Mouse (Mus musculus) limb, embryonic 15.5 days (tissue): Measurements from ENCODE around the gene Klf7. TPM values are rescaled to one million over a fixed set of nuclear protein-coding genes. Genes with fewer than 3 reads are reported as not detected.

Experiments
- ATAC-seq: fragments of 200-750 bp; cut with Nextera tagmentation; 2 replicates; pipeline ENCODE4 v1.8.0; 2017; ENCODE audit warnings: low read depth, moderate TSS enrichment; ENCODE audit not compliant: insufficient number of reproducible peaks, low FRiP score, low TSS enrichment
- H3K27ac ChIP-seq: fragments of 300-500 bp; sonication (generic); 2 replicates; pipeline ENCODE4 v1.5.1; 2015; ENCODE audit warnings: moderate library complexity, mild to moderate bottlenecking, inconsistent platforms
- H3K27me3 ChIP-seq: fragments of 300-500 bp; sonication (generic); 2 replicates; pipeline ENCODE4 v1.6.1; 2015; ENCODE audit warnings: inconsistent platforms
- H3K36me3 ChIP-seq: fragments of 300-500 bp; sonication (generic); 2 replicates; pipeline ENCODE4 v1.6.1; 2015; ENCODE audit warnings: inconsistent platforms
- H3K4me1 ChIP-seq: fragments of 300-500 bp; sonication (generic); 2 replicates; pipeline ENCODE4 v1.6.1; 2015; ENCODE audit warnings: inconsistent platforms
- H3K4me2 ChIP-seq: fragments of 300-500 bp; sonication (generic); 2 replicates; pipeline ENCODE4 v1.6.1; 2015; ENCODE audit warnings: mild to moderate bottlenecking, inconsistent platforms
- H3K4me3 ChIP-seq: fragments of 300-500 bp; sonication (generic); 2 replicates; pipeline ENCODE4 v1.5.1; 2015; ENCODE audit warnings: mild to moderate bottlenecking, inconsistent platforms
- H3K9ac ChIP-seq: fragments of 300-500 bp; sonication (generic); 2 replicates; pipeline ENCODE4 v1.6.1; 2015; ENCODE audit warnings: inconsistent platforms
- H3K9me3 ChIP-seq: fragments of 300-500 bp; sonication (generic); 2 replicates; pipeline ENCODE4 v1.6.1; 2016; ENCODE audit warnings: inconsistent platforms
- WGBS: fragments of 180-500 bp; shearing (Covaris S2); methylation state at CpG from one replicate; pipeline ENCODE4 v1.1.7; 2015; 5-methylcytosine and 5-hydroxymethylcytosine counted together
- polyA plus RNA-seq: library from polyadenylated mRNA; unstranded; fragments of >200 nt; fragmentation: Nextera tagmentation; extraction: Ambion mirVana; gene quantifications from 2 replicates; pipeline ENCODE4 v1.2.1, GENCODE M21; 2015

The Klf7 gene
- polyA plus RNA-seq, 1 experiment from 2014 or later: 22.5 TPM

DNA sequence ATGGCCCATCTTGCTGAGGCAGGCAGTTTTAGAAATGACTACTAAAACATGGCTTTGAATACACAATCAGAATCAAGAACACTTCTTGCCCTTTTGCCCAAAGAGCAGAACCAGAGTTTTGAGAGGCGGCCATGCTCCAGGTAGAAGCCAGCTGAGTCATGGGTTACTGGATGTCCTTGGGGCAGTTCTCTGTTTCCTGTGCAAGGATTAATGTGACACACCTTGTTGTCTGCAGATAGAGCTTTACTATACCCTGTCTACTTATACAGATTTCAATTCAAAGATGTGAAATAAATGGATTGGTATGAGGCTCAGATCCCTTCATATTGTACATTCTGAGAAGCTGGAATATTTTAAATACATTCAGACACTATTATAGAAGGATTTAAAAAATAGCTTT lies 40.3 kb downstream of the Klf7 start:
- Histone ChIP-seq H3K27me3 (no peaks in the 10 kb centered on the region), H3K4me1 (no peaks in the 10 kb centered on the region; the same call in 1 of the 2 replicates), H3K36me3 (peaks cover 18% of the 10 kb centered on the region), H3K9ac (no peak overlapping the region), H3K27ac (no peak overlapping the region), H3K4me3 (no peak overlapping the region), H3K9me3 (no peaks in the 10 kb centered on the region), H3K4me2 (no peak overlapping the region)
- WGBS: 93% methylated on average over 1 of the region's 1 CpGs
- no peak for ATAC-seq

DNA sequence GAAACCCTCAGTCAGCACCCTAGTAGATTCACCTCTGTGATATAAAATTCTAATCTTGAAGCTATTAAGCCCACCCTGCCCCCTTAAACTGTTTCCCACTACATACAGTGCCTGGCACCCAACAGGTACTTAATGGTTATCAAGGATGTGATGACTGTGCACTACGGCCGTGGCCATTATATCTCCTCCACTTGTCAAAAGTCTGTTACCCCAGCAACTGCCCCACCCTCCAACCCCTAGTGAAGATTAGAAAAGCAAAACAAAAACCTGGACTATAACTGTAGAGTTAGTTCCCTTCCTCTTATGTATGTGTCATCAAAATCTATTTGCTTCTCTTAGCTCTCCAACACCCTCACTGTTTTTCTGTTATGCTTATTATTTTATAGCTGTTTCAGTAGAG lies 40.9 kb downstream of the Klf7 start:
- no peak overlapping the region for H3K4me3 ChIP-seq
- WGBS: 68% methylated on average over 2 of the region's 2 CpGs
- H3K4me1 ChIP-seq: no peaks in the 10 kb centered on the region; the same call in 1 of the 2 replicates
- no peaks in the 10 kb centered on the region for H3K27me3 ChIP-seq
- no peaks in the 10 kb centered on the region for H3K9me3 ChIP-seq
- no peak overlapping the region for H3K9ac ChIP-seq
- H3K4me2 ChIP-seq: no peak overlapping the region
- no peak overlapping the region for H3K27ac ChIP-seq
- no peak for ATAC-seq
- peaks cover 23% of the 10 kb centered on the region for H3K36me3 ChIP-seq

DNA sequence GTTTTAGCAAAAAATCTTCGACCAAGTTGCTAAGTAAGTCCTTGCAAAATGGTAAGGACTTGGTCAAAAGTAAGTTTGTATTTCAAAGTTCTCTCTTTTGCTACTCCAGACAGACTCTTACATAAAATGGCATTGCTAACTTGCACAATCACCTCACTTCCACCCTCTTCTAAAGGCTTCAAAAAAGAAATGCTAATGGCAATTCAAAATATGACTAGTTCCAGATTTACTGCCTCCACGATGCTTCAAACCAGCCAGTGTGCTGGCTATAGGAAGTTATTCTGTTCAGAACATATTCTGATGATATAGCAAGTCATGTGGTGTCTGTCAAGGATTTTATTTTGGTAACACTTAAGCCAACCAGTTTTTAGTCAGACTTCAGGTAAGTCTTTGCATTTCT lies 41.8 kb downstream of the Klf7 start:
- 74% methylated on average over 2 of the region's 2 CpGs for WGBS
- H3K36me3 ChIP-seq: peaks cover 24% of the 10 kb centered on the region

GRCm38 (mm10) chr1:64078747-64079211 lies 43.3 kb downstream of the Klf7 start:
- no peak overlapping the region for H3K9ac ChIP-seq
- H3K27ac ChIP-seq: no peak overlapping the region
- no peak for ATAC-seq
- H3K4me1 ChIP-seq: no peaks in the 10 kb centered on the region; the same call in 1 of the 2 replicates
- no peak overlapping the region for H3K4me2 ChIP-seq
- no peaks in the 10 kb centered on the region for H3K9me3 ChIP-seq
- 84% methylated on average over 20 of the region's 20 CpGs for WGBS
- no peaks in the 10 kb centered on the region for H3K27me3 ChIP-seq
- peaks cover 29% of the 10 kb centered on the region for H3K36me3 ChIP-seq
- no peak overlapping the region for H3K4me3 ChIP-seq

More for the DNA sequence above, 41.8 kb downstream of the Klf7 start:
- Histone ChIP-seq H3K9me3 (no peaks in the 10 kb centered on the region), H3K27ac (no peak overlapping the region), H3K9ac (no peak overlapping the region), H3K4me3 (no peak overlapping the region), H3K4me2 (no peak overlapping the region), H3K4me1 (no peaks in the 10 kb centered on the region; the same call in 1 of the 2 replicates), H3K27me3 (no peaks in the 10 kb centered on the region)
- ATAC-seq: no peak

DNA sequence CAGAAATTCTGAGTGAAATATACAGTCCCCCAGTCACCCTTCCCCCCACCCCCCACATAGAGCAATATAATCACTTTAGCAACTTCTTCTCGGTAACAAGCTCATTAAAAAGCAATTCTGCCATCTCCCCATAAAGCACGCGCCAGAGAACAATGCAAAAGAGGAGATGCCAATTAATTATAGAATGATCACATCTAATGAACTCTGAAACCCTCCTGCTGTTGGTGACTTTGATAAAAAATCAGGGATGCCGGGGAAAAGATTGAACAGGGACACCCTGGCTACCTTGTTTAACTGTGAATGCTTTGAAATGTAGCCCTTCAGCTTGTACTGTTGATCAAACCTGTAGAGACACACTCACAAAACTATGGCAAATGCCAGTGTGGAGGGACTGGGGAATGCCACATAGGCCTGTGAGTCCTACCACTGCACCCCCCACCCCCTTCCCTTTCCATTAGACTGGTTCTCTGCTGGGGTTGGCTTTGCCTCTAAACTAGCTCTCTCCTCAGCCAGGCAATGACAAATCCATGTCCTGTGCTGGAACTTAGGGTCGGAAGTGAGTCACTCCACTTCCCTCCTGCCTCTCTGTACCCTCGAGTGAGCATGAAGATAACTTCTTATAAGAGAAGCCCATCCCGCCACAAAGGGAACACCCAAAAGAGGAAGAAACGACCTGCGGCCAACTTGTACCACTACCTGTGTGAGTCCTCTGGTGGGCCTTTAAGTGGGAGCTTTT lies 43.9 kb downstream of the Klf7 start:
- H3K27me3 ChIP-seq: no peaks in the 10 kb centered on the region
- 75% methylated on average over 9 of the region's 9 CpGs for WGBS

DNA sequence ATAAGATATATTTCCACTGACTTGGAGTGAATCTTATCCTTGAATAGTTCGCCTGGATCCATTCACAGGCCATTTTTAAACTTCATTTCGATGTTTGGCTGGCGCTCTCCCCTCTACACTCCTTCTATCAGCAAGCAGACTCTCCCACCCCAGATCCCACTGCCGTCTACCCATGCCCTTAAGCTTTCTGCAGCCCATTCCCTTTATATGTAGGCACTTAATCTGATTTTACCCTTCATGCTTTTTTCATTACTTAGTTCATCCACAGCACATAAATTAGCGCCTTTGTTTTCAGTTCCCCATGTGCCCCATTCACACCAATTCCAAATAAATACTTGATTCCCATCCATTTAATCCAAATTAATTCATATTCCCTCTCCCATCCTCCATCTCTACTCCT lies 48.0 kb downstream of the Klf7 start:
- Histone ChIP-seq H3K4me3 (no peak overlapping the region), H3K4me2 (no peak overlapping the region), H3K27me3 (no peaks in the 10 kb centered on the region), H3K27ac (no peak overlapping the region), H3K4me1 (no peaks in the 10 kb centered on the region), H3K9ac (no peak overlapping the region), H3K9me3 (no peaks in the 10 kb centered on the region), H3K36me3 (peaks cover 29% of the 10 kb centered on the region)
- ATAC-seq: no peak
- WGBS: 87% methylated on average over 5 of the region's 5 CpGs

More for the DNA sequence above, 43.9 kb downstream of the Klf7 start:
- Histone ChIP-seq H3K4me2 (no peak overlapping the region), H3K4me3 (no peak overlapping the region), H3K4me1 (no peaks in the 10 kb centered on the region), H3K9me3 (no peaks in the 10 kb centered on the region), H3K36me3 (peaks cover 29% of the 10 kb centered on the region), H3K9ac (no peak overlapping the region), H3K27ac (no peak overlapping the region)
- no peak for ATAC-seq

DNA sequence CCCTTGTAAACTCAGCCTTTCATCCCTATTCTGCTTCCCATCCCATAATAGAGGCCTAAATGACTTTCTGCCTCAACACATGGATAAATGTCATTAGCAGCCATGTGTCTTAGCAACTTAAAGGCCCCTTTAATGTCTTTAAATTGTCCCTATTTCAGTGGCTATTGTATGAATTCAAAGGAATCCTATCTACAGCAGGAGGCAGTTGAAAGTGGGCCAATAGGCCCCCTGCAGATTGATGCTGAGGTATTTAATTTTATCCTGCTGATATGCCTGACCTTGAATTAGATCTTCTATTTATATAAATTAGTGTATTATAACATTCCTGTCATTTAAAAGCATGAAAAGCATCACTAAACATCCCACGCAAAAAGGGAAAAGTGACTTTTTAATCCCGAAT lies 51.1 kb downstream of the Klf7 start:
- Histone ChIP-seq H3K9me3 (no peaks in the 10 kb centered on the region), H3K9ac (no peak overlapping the region), H3K4me1 (no peaks in the 10 kb centered on the region), H3K4me3 (no peak overlapping the region), H3K4me2 (no peak overlapping the region), H3K36me3 (peaks cover 5% of the 10 kb centered on the region; the same call in 1 of the 2 replicates), H3K27me3 (no peaks in the 10 kb centered on the region), H3K27ac (no peak overlapping the region)
- ATAC-seq: no peak
- 95% methylated on average over 2 of the region's 2 CpGs for WGBS

GRCm38 (mm10) chr1:64066320-64067254 lies 55.5 kb downstream of the Klf7 start:
- no peak overlapping the region for H3K4me3 ChIP-seq
- no peak overlapping the region for H3K27ac ChIP-seq
- no peak overlapping the region for H3K9ac ChIP-seq
- 43% methylated on average over 10 of the region's 10 CpGs for WGBS
- no peak for ATAC-seq
- H3K27me3 ChIP-seq: no peaks in the 10 kb centered on the region
- 0 out of 2 replicates have a peak, but pooled peaks cover under 1% of the 10 kb centered on the region for H3K4me1 ChIP-seq
- no peaks in the 10 kb centered on the region for H3K36me3 ChIP-seq
- H3K4me2 ChIP-seq: no peak overlapping the region
- H3K9me3 ChIP-seq: no peaks in the 10 kb centered on the region

GRCm38 (mm10) chr1:64061488-64061887 lies 60.6 kb downstream of the Klf7 start:
- H3K4me3 ChIP-seq: no peak overlapping the region
- no peak overlapping the region for H3K9ac ChIP-seq
- H3K27ac ChIP-seq: no peak overlapping the region
- peaks cover 16% of the 10 kb centered on the region for H3K4me1 ChIP-seq
- H3K9me3 ChIP-seq: no peaks in the 10 kb centered on the region
- H3K36me3 ChIP-seq: no peaks in the 10 kb centered on the region
- no peaks in the 10 kb centered on the region for H3K27me3 ChIP-seq
- no peak for ATAC-seq
- WGBS: 66% methylated on average over 10 of the region's 10 CpGs
- H3K4me2 ChIP-seq: no peak overlapping the region

DNA sequence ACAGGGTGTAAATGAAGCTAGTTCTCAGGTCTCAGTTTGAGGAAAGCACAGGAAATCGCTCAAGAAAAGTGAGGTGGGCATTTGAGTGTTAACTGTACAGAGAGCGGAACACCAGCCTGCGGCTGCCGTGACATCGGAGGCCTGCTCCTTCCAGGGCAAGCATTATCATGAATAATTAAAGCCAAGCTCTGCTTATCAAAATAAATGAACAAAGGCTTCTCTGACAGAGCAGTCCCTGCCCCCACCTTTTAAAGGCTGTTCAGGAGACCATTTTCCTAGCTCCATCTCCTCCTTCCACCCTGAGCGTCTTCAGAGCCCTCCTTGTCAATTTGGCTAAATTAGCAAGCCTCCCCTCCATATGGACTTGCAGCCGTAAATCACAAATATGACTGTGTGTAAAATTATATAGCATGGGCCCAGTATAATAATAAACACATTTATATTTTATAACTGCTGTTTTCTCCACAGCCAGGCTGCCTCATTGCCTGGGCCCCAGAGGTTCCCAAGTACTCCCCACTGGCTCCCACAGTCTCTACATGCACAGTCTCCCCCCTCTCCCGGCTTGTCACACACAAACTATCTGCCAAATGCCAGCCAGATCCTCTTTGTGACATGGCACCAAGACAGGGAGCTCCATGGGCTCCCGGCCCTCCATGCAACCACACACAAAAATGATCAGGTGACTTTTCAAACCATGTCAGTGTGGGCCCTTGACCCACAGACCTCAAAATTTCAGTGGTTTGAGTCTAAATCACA lies 61.2 kb downstream of the Klf7 start:
- no peaks in the 10 kb centered on the region for H3K36me3 ChIP-seq
- 41% methylated on average over 9 of the region's 9 CpGs for WGBS
- no peak overlapping the region for H3K9ac ChIP-seq
- H3K4me1 ChIP-seq: peaks cover 16% of the 10 kb centered on the region
- H3K27ac ChIP-seq: no peak overlapping the region
- no peaks in the 10 kb centered on the region for H3K9me3 ChIP-seq
- ATAC-seq: no peak
- H3K27me3 ChIP-seq: no peaks in the 10 kb centered on the region
- no peak overlapping the region for H3K4me3 ChIP-seq
- no peak overlapping the region for H3K4me2 ChIP-seq

DNA sequence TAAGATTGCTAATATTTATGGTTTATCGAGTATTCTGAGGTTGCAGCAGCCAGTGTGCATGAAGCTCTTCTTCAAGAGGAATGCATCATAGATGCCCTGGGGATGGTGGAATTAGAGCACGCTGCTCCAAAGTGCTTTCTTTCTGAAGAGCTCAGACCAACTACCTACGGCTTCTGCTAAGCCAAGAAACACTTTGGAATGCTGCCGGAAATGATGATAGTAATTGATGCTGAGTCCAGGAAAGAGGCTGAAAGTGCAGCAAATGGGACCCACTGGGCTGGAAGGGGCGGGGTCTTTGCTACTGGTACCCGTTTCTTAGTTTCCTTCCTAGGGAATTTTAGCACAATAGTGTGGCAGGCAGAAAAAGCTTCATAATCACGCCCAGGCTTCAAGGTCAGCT lies 62.0 kb downstream of the Klf7 start:
- no peak overlapping the region for H3K9ac ChIP-seq
- no peak overlapping the region for H3K4me2 ChIP-seq
- H3K36me3 ChIP-seq: no peaks in the 10 kb centered on the region
- H3K27ac ChIP-seq: no peak overlapping the region
- H3K4me3 ChIP-seq: no peak overlapping the region
- H3K4me1 ChIP-seq: peaks cover 16% of the 10 kb centered on the region
- ATAC-seq: no peak
- no peaks in the 10 kb centered on the region for H3K27me3 ChIP-seq
- H3K9me3 ChIP-seq: no peaks in the 10 kb centered on the region
- 59% methylated on average over 7 of the region's 7 CpGs for WGBS
